Mouse (Mus musculus): Measurements from ENCODE around the gene Sowahd.

The Sowahd gene

DNA sequence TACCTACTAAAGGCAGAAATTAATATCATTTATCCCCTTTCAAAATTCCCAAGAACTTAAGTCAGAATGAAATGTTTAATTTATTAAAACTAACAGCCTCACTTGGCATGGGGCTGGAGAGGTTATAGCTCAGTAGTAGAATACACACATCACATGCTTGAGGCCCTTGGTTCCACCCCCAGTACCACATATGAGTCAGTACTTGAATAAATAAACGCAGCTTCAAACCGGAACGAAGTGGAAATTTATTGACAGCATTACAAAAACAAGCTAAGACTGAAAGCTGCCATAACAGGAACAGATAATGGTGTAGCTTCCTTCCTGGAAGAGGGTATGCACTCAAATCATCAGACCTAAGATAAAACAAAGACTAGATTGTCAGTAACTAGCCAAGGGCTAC is 42.8 kb downstream of the Sowahd start:
- DNase-seq (ENCODE audit: low spot score) = no peak

DNA sequence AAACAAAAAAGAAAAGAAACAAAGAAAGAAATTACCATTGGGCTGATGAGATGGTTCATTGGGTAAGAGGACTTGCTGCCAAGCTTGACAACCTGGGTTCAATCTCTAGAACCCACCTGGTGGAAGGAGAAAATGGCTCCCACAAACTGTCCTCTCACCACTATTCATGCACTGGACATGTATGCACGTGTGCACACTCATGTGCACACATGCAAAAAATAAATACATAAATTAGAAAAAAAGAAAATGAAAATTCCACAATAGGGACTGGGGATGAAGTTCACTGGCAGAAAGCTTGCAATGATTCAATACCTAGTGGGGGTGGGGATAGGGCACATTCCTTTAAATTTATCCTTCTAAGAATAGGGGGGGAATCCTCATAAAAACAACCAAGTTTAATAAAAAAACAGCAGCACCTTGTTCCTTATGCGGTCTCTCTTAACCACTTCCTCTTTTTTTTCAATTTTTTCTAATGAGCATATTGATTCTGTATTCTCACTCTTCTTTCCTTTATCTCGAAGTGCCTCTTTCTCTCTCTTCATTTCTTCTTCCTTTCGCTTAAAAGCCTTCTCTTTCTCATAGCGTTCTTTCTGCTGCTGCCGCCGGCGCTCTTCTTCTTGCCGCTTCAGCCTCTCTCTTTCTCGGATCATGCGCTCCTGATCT is 46.6 kb downstream of the Sowahd start:
- no peak for DNase-seq (ENCODE audit: low spot score)

DNA sequence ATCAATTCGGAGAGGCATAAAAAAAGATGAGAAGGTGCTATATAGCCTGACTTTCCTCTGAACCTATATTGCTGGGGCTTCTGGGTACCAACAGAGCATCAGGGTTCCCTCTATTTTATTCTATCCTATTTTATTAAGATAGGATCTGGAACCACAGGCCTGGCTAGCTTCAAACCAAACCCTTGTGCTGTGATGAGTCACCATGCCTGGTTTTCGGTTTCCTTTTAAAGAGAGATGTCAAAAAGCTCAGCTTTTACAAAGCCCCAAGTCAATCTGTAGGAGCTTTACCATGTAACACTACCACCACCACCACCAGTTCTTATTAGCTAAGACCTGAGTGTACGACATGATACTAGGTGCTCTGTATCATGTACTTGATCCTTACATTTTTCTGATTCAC is 50.0 kb downstream of the Sowahd start:
- no peak for DNase-seq (ENCODE audit: low spot score)

All from adipocyte (in vitro differentiated cells).